In the genomic region with DNA sequence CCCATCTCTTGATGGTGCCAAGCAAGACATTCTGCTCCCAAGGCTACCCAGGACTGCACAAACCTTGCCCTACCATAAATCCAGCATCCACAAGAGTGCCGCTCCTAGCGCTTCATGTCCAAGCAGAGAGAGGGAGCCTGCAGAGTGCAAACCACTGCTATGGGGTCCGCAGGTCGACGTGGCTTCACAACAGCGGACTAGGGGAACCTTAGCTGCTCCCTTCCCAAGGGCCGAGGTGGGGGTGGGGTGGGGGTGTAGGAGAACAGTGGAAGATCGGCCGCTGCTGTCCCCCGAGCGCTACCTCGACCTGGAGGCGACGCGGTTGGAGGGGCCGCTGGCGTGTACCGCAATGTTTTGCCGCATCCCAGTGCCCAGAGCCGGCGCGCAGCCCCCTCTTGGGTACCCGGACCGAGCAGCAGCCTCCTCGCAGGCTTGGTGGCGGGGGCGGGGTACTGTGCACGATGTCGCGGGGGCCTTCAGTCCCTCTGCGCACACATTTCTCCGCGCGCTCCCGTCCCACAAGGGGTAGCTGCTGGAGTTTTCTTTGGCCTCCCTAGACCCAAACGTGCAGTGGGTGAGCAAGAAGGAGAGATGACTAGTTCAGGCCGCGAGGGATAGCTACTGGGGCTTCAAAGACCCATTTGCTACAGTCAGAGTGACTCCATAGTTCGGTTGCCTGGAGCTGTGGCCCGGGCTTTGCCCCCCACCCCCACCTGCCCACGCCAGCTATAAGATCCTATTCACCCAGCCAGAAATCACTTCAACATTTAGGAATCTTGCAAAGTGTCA, we compare ENCODE assay signal across 9 mouse cellular contexts. TPM values are rescaled to one million over a fixed set of nuclear protein-coding genes. Genes with fewer than 3 reads are reported as not detected.
A peak's percentile ranks its signal among the peaks of the same experiment; 100 is the strongest.
DNase-seq lines count a peak whose midpoint lies in the region; ATAC-seq lines count a peak whose summit lies in the region.
"Had no signal": no experiment of that assay in that cellular context is flagged by ENCODE, and none has a peak within 500 bp of the region (broad histone marks: within the 10 kb centered on the region; RNA-seq: fewer than 3 reads in every experiment).

No protein-coding gene starts in this region.

- H3K9ac ChIP-seq in heart, embryonic 16.5 days (ENCODE audit: low read length), result peak overlapping the region; percentile 70
- H3K9ac ChIP-seq in limb, embryonic 15.5 days, result no peak overlapping the region
- no peak overlapping the region for H3K9ac ChIP-seq in stomach, embryonic 15.5 days

- peak overlapping the region; percentile 43 for H3K27ac ChIP-seq in heart, embryonic 16.5 days (ENCODE audit: low read length)
- H3K27ac ChIP-seq in hindbrain, embryonic 10.5 days, result 0 out of 2 replicates have a peak overlapping the region, but pooled peaks have one; percentile 50
- H3K27ac ChIP-seq in limb, embryonic 15.5 days, result no peak overlapping the region
- no peak overlapping the region for H3K27ac ChIP-seq in stomach, embryonic 15.5 days

- H3K9me3 ChIP-seq in heart, embryonic 16.5 days (replicated peaks; ENCODE audit: control insufficient read depth, low read length), result no peaks in the 10 kb centered on the region
- H3K9me3 ChIP-seq in hindbrain, embryonic 10.5 days, result no peaks in the 10 kb centered on the region
- H3K9me3 ChIP-seq in limb, embryonic 15.5 days, result no peaks in the 10 kb centered on the region
- no peaks in the 10 kb centered on the region for H3K9me3 ChIP-seq in stomach, embryonic 15.5 days

- intact Hi-C loops in heart, postnatal 14 days (cut with DNase I), result no loop called here

- H3K36me3 ChIP-seq in heart, embryonic 16.5 days (ENCODE audit: control insufficient read depth, insufficient read depth), result no peaks in the 10 kb centered on the region
- H3K36me3 ChIP-seq in hindbrain, embryonic 10.5 days, result no peaks in the 10 kb centered on the region
- no peaks in the 10 kb centered on the region for H3K36me3 ChIP-seq in limb, embryonic 15.5 days
- no peaks in the 10 kb centered on the region for H3K36me3 ChIP-seq in stomach, embryonic 15.5 days

- peak; percentile 58 for ATAC-seq in heart, embryonic 16.5 days (replicated peaks; ENCODE audit: extremely low read depth, insufficient read depth, low FRiP score)
- no peak for ATAC-seq in limb, embryonic 15.5 days (ENCODE audit: insufficient number of reproducible peaks, low FRiP score, low TSS enrichment, low read depth)
- ATAC-seq in stomach, embryonic 15.5 days (ENCODE audit: insufficient read depth, low FRiP score, low read depth), result no peak

- peak overlapping the region; percentile 63 for H3K4me2 ChIP-seq in heart, embryonic 16.5 days (ENCODE audit: low read depth, low read length)
- peak overlapping the region; percentile 67 for H3K4me2 ChIP-seq in limb, embryonic 15.5 days
- H3K4me2 ChIP-seq in stomach, embryonic 15.5 days, result peak overlapping the region; percentile 69

- peak overlapping the region; percentile 62 for H3K4me3 ChIP-seq in heart, embryonic 16.5 days (ENCODE audit: low read length)
- peak overlapping the region; percentile 58 for H3K4me3 ChIP-seq in hindbrain, embryonic 10.5 days
- peak overlapping the region; percentile 41 for H3K4me3 ChIP-seq in limb, embryonic 15.5 days
- peak overlapping the region; percentile 41 for H3K4me3 ChIP-seq in stomach, embryonic 15.5 days (replicated peaks)

- 9% methylated on average over 40 of the region's 41 CpGs for WGBS in heart, embryonic 16.5 days
- WGBS in hindbrain, embryonic 10.5 days, result 10% methylated on average over 41 of the region's 41 CpGs
- 7% methylated on average over 38 of the region's 41 CpGs for WGBS in limb, embryonic 15.5 days
- WGBS in stomach, embryonic 15.5 days, result 11% methylated on average over 40 of the region's 41 CpGs

- H3K27me3 ChIP-seq in heart, embryonic 16.5 days (ENCODE audit: control insufficient read depth, insufficient read depth, low read length), result no peaks in the 10 kb centered on the region
- H3K27me3 ChIP-seq in hindbrain, embryonic 10.5 days (ENCODE audit: insufficient read depth, poor library complexity, severe bottlenecking), result no peaks in the 10 kb centered on the region
- H3K27me3 ChIP-seq in limb, embryonic 15.5 days, result peaks cover 11% of the 10 kb centered on the region
- no peaks in the 10 kb centered on the region for H3K27me3 ChIP-seq in stomach, embryonic 15.5 days (replicated peaks)
- H3K27me3 ChIP-seq: CH12.LX had no signal

- DNase-seq in heart, postnatal 14 days, result no peak
- DNase-seq in cerebellum, postnatal 4 days (ENCODE audit: low spot score in 2 of 2), result peak; percentile 7 to 20
- DNase-seq in hindbrain, embryonic 10.5 days (ENCODE audit: low spot score), result peak; percentile 30
- no peak for DNase-seq in adrenal gland, postnatal 4 days (ENCODE audit: low spot score in 2 of 2)
- DNase-seq in ovary, postnatal 36 days (ENCODE audit: low spot score), result no peak

- no peaks in the 10 kb centered on the region for H3K4me1 ChIP-seq in heart, embryonic 16.5 days (ENCODE audit: control insufficient read depth, insufficient read depth, low read length)
- H3K4me1 ChIP-seq in hindbrain, embryonic 10.5 days (replicated peaks), result no peaks in the 10 kb centered on the region
- H3K4me1 ChIP-seq in limb, embryonic 15.5 days, result no peaks in the 10 kb centered on the region
- H3K4me1 ChIP-seq in stomach, embryonic 15.5 days, result no peaks in the 10 kb centered on the region

RNA-seq across cellular contexts. Expression of a gene that starts 1.1 kb away (rescaled TPM):
- 8.0 and 9.8 TPM in 2 replicates for polyA plus RNA-seq in heart, embryonic 16.5 days (2015; fragmentation: Nextera tagmentation; extraction: Ambion mirVana)
- total RNA-seq in heart, postnatal 14 days (2021), result 1 to 10 TPM in 1 of 2 experiments, under 1 TPM in 1; 0.91 to 2.0 TPM
- 1.9 and 2.2 TPM in 2 replicates for polyA plus RNA-seq in hindbrain, embryonic 10.5 days (2016; fragmentation: Nextera tagmentation; extraction: Ambion mirVana)
- polyA plus RNA-seq in limb, embryonic 15.5 days (2015; fragmentation: Nextera tagmentation; extraction: Ambion mirVana), result 2.9 and 4.2 TPM in 2 replicates
- 2.6 and 3.2 TPM in 2 replicates for polyA plus RNA-seq in stomach, embryonic 15.5 days (2015; fragmentation: Nextera tagmentation; extraction: Ambion mirVana)
- 1 to 10 TPM in 1 of 2 experiments, under 1 TPM in 1; 0.95 to 2.1 TPM for total RNA-seq in adrenal gland, postnatal 4 days (2021)
- total RNA-seq: CH12.LX had no signal

Comparison
In these comparisons a context has a peak if more than half of its experiments do, and no peak if none do; other contexts are left out.
1. H3K27ac ChIP-seq: peak in heart, embryonic 16.5 days (single experiment) and hindbrain, embryonic 10.5 days (single experiment); none in limb, embryonic 15.5 days (single experiment) and stomach, embryonic 15.5 days (single experiment).
2. DNase-seq: peak in cerebellum, postnatal 4 days (2 of 2) and hindbrain, embryonic 10.5 days (single experiment); none in heart, postnatal 14 days (0 of 2), adrenal gland, postnatal 4 days (0 of 2) and ovary, postnatal 36 days (single experiment).
3. Peak in every context shown above with its lines, with median percentiles within 50 percentile points of each other: H3K4me2 ChIP-seq and H3K4me3 ChIP-seq.